Mouse (Mus musculus): ENCODE measurements around the gene Pcnx3. TPM values are rescaled to one million over a fixed set of nuclear protein-coding genes. Genes with fewer than 3 reads are reported as not detected.
"Not testable (repeated sequence)": the region's sequence is repeated elsewhere in the genome, so short reads cannot be mapped to it uniquely, and the experiment has no call there.

Gene Pcnx3
- total RNA-seq, 2 experiments from 2014 or later = 66.1 to 83.1 TPM

DNA sequence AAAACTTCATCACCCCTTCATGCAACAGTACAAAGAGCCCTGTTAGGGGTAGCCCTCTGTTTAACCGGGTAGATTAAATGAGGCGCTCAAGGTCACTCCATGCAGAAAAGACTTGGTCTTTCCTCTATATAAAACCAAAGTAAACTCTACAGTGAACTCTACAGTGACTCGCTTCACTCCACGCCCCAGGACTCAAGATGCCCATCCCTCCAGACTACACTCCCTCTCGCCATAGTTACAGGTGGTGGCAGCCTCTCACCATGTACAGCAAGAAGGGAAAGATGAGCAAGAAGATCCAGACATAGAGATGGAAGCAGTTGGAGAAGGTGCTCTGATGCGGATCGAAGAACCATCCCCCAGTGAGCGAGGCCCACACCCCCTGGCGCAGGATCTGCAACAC, 970 bp downstream of the Pcnx3 start:
- no peak for DNase-seq (ENCODE audit: low spot score in 2 of 2)
- intact Hi-C loops (cut with DNase I) = loop anchor here (2.0 kb wide), 2 partner anchors 41 to 77 kb away; partner anchors contain the start of genes Fam89b and Kat5

DNA sequence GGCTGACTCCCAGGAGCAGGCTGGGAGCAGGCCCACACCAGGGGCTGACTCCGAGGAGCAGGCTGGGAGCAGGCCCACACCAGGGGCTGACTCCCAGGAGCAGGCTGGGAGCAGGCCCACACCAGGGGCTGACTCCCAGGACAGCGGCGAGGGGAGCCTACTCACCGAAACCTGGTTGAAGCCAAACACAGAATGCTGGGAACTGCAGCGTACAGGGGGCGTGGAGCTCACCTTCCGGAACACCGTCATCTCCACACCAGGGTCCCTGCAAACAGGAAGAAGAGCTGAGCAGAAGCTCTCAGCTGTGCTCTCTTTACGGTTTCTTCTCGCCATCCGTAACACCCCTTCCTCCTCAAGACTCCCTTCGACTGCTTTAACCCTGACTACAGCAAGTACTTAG, 1.8 kb downstream of the Pcnx3 start:
- intact Hi-C loops (cut with DNase I); DNase-seq (ENCODE audit: low spot score in 2 of 2): not testable (repeated sequence)

DNA sequence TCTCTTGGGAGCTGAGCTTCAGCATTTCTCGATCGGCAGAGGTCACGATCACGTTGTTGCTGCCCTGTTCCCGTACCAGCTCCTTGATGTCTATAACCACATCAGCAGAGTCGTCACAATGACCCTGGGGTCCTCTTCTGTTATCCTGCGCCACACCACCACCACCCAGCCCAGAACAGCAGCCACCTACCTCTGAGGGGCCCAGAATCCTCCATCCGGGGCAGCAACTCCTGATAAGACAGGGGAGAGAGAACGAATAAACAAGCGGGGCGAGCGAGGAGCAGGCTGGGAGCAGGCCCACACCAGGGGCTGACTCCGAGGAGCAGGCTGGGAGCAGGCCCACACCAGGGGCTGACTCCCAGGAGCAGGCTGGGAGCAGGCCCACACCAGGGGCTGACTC, 2.3 kb downstream of the Pcnx3 start:
- intact Hi-C loops (cut with DNase I) = no loop called here
- no peak for DNase-seq (ENCODE audit: low spot score in 2 of 2)

DNA sequence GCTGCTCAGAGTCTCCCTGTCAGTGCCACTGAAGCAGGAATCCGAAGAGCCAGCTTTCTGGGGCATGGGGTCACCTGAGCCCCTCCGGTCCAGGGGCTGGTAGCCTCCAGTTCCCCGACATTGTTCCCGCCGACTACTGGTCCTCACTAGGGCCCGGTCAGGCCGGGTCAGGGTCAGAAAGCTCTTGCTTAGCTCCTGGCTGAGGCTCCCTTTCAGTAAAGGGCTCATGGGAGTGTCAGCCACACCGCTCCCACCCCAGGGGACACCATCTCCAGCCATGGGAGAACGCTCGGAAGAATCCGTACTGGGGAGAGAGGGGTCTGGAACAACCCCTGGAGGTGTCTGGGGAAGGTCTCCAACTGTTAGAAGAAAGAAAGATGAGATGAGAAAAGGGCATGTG, 2.8 kb downstream of the Pcnx3 start:
- DNase-seq (ENCODE audit: low spot score in 2 of 2) = no peak
- intact Hi-C loops (cut with DNase I) = no loop called here

DNA sequence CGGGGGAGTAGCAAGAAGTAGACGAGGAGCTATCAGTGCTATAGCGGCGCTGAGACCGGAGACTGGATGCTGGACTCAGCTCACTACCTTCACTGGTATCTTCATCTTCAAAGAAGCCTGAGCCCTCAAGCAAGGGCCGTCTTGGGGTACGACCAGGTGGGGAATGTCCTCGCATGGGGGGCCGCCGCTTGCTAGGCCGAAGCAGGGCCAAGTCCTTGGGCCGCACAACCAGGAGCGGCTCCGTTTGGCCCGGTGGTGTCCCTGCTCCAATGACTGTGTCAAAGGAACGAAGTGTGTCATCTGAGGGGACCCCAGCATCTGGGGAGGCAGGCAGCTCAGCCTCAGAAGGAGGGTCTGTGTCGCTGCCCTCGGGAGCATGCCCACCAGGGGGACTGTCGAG, 3.3 kb downstream of the Pcnx3 start:
- intact Hi-C loops (cut with DNase I) = no loop called here
- no peak for DNase-seq (ENCODE audit: low spot score in 2 of 2)

DNA sequence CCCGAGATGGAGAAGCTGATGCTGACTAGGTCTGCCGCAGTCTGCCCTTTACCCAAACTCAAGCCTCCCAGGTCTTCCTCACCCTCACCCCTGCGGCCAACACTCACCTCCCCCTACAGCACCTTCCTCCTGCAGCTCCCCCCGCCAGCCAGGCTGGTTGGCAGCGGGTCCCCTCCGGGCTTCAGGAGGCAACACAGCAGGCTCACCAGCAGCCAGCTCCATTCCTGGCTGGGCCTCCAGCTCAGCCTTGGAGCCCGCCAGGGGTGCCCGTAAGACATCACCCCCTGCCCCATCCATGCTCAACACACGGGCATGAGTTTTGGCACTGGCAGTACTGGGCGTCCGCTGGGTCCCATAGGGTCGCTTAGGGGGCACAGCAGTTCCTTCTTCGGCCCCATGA, 3.7 kb downstream of the Pcnx3 start:
- intact Hi-C loops (cut with DNase I) = no loop called here
- DNase-seq (ENCODE audit: low spot score in 2 of 2) = no peak

DNA sequence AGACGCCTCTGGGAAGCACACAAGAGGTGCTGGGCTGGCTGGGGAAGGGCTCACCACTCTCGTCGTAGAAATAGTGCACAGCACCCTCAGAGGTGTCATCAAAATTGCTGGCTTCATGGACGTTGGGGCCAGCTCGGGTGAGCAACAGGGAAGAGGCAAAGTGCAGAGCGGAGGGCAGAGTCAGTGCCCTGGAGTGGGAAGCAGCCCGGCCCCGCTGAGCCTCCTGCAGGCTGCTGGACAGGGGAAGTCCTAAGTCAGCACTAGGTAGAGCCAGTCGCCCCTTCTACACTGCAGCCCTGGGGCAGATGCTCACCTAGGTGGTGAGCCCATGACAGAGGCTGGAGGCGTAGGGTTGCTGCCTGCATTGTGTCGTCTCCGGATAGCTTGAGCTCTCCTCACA, 4.5 kb downstream of the Pcnx3 start:
- no peak for DNase-seq (ENCODE audit: low spot score in 2 of 2)
- intact Hi-C loops (cut with DNase I) = no loop called here

DNA sequence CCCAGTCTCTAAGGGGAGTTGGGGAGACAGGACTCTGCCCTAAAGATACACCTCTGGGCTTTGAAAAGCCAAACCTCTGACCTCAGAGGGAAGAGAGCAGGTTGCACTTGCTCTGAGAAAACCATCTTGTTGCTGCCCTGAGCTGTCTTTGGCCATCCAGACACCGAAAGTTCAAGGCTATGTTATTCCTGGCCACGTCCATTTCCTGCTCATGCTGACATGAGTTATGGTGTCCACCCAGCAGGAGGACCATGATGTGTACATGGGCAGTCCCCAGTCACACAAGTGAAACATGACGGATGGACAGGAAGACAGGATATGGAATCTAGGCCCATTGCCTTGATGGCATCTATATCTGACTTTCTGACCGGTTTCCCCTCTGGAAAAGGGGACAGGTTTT, 8.3 kb downstream of the Pcnx3 start:
- intact Hi-C loops (cut with DNase I) = no loop called here
- no peak for DNase-seq (ENCODE audit: low spot score in 2 of 2)

DNA sequence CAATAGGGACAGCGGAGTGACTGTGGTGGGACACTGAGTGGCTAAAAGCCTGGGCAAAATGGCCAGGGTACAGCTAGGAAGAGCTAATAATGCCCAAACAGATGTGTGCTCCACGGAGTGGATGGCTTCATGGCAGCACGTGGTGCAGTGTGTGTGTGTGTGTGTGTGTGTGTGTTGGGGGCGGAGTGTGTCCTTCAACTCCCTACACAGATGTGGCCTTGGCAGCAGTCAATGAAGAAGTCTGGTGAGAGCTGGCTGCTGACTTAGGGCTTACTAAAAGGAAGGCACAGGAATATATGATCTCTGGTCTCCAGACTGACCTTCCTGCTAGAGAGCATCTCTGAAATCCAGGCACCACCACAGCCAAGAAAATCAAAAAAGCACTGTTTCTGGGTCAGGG, 20.3 kb downstream of the Pcnx3 start:
- intact Hi-C loops (cut with DNase I) = no loop called here
- DNase-seq (ENCODE audit: low spot score in 2 of 2) = no peak

DNA sequence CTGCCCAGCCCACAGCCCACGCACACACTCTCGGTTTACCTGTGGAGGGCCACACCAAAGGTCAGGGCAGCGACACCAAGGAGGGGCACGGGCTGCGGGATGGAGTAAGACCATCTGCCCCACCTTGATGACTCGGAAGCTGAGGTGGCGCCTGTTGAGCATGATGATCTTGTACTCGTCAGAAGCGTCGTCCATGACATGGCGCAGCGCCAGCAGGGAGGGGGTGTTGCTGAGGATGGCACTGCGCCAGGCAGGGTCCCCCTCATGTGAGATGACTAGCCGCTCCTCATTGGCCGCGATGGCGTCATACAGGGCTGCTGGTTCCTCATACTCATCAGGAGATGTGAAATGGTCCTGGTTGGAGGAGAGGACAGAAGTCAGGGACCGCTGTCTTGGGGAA, 22.3 kb downstream of the Pcnx3 start:
- intact Hi-C loops (cut with DNase I) = no loop called here

DNA sequence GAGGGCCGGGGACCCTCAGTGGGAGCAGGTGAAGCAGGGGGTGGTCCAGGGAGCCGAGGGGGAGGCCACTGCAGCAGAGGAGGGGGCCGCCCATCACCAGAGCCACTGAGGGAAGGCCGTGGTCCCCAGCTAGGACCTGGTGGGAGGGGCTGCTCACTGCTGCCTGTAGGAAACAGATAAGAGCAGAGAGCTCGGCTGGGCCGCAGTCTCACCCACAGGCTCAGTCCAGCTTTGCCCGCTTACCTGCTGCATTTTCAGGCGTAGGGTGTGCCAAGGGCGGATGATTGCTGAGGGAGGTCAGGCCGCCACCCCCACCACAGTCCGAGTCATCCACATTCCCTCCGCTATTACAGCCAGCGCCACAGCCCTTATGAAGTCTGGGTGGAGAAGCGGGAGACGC, 23.2 kb downstream of the Pcnx3 start:
- intact Hi-C loops (cut with DNase I) = no loop called here

More for the DNA sequence above, 22.3 kb downstream of the Pcnx3 start:
- DNase-seq (ENCODE audit: low spot score in 2 of 2) = no peak

DNA sequence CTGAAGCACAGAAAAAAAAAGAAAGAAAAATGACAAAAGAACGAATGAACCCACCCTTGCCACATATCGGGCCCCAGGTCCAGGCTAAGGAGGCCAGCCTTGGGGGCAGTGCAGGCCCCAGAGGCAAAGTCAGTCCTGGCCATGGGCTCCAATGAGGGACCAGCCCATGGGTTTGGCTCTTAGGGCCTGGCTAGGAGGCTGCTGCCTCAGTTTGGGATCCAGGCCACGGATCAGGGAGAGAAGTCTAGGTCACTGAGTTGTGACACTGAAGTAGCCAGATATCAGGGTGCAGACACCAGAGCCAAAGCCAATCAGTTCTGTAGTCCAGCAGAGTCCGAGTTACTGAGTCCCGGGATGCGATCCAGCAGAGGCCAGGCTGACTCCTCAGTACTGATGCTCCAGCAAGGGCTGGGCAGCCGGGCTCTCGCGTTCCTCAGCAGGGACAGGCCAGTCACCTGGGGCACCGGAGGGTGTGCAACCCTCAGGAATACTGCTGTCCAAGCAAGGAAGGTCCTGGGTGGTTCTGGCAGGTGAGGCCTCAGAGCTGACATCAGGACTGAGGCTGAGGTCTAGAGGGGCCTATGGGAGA, 23.9 kb downstream of the Pcnx3 start:
- intact Hi-C loops (cut with DNase I) = no loop called here

More for the DNA sequence above, 23.2 kb downstream of the Pcnx3 start:
- DNase-seq (ENCODE audit: low spot score in 2 of 2) = no peak

DNA sequence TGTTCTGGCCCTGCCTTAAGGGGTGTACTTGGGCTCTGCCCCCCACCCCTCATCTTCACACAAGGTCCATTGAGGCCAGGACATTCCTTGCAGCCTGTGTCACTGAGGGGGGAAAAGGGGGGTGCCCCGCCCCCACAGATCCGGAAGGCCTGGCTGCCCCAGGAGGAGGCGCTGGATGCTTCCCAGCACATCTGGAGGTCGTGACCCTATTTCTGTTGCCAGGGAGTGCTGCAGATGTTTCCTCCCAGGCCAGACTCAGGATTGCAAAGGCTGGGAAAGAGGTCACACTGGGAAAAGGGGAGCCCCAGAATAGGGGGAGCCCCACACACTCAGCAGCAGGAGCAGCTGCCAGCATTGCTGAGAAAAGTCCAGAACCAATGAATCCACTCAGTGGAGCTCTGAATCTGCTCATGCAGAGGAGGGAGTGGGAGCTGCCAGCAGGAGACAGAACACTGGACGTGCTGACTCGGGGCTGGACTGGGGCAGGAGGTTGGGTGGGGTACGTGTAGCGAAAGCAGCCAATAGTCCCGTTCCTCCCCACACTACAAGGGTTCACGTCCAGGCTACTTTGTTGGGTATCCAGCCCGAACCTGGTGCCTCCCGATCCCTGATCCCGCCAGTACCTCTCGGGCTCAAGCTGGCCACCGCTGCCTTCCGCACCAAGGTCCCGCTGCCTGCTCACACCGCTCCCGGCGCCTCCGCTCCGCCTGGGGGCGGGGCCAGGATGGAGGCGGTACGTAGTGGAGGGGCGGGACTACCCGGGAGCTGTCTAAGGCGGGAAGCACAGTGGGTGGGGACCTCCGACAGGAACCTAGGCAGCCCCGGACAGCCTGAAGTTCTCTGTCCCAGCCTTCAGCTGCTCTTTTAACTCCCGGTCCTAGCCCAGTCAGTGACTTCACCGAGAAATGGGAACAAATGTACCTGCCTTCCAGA, 25.5 kb downstream of the Pcnx3 start, which contains the start of gene Sipa1:
Gene Sipa1 (minus strand): TSS at position 727 of the 933 bp plus-strand sequence.
- DNase-seq (ENCODE audit: low spot score in 2 of 2) = peak; percentile 74 to 80
- intact Hi-C loops (cut with DNase I) = no loop called here

More for the DNA sequence above, 23.9 kb downstream of the Pcnx3 start:
- DNase-seq (ENCODE audit: low spot score in 2 of 2) = no peak

DNA sequence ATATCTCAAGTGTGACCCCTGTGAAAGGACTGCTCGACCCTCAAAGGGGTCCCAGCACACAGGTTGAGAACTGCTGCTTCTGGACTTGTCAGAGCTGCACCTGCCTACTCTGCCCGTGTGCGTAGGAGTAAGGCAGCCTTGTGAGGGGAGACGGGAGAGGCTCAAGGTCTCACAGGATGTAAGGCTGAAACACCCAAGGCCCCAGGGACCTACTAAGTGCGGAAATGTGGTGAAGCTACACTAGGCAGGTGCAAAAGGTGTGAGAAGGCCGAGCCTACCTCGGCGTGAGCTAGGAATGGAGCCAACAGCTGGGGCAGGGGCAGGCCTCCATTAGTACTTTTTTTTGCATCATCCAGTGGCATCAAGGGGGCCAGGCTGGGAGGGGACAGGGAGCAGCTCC, 26.4 kb downstream of the Pcnx3 start:
- DNase-seq (ENCODE audit: low spot score in 2 of 2) = no peak
- intact Hi-C loops (cut with DNase I) = no loop called here

DNA sequence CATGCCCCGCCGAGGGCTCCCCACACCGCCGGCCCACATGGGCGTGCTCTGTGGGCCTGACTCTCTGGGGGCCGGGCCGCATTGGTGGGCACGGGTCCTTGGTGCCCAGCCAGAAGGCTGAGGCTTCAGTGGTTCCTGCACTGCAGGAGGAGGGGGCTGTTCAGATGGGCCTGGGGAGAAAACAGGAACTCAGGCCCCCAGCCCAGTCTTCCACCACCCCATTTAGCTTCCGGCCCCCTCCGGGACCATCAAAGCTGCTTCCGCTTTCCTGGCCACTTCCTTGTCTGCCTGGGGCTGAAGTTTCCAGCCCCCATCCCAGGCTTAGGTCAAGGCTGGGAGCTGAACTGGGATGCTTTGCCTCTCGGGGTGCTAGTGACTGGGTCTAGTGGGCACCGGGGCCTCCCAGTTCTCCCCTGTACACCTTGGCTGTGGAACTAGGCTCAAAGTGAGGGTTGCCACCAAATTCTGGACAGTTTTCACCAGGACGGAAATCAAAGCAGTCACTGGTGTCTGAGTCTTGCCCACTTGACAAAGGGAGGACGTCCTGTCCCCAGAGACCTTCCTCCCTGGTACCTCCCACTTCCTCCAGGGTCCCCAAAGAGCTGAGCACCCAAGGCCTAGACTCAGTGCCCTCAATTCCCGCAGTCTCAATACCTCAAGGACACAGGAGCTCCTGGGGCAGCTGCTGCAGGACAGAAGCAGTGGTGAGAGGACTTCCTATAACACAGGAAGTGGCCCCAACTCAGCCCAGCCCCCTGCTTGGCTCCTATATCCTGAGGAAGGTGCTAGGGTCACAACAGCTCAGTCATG, 27.6 kb downstream of the Pcnx3 start:
- DNase-seq (ENCODE audit: low spot score in 2 of 2) = no peak
- intact Hi-C loops (cut with DNase I) = no loop called here

DNA sequence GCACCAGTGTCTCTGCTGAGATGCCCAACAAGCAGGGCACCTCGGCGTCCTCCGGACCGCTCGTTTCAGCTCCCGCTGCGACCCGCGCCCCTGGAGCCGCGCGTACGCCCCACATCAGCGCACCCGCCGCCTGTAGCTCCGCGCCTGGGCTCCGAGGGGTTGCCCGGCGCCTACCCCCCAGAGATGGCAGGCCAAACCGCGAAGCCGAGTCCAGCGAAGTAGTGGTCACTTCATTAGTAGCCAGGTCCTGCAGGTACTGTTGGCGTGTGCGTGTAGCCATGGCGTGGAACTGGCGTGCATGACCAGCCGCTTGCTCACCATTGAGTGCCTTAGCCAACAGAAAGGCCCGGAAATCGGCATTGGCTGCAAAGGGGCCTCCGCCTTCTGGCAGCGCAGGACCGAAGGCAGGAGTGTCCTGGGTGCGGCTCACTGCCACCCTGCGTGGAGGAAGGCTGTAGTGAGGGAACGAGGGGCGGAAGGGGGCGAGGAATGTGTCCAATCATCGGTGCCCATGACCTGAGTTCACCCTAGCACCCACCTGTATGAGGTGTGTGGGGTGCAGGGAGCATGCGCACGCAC, 33.9 kb downstream of the Pcnx3 start:
- no peak for DNase-seq (ENCODE audit: low spot score in 2 of 2)
- intact Hi-C loops (cut with DNase I) = no loop called here

DNA sequence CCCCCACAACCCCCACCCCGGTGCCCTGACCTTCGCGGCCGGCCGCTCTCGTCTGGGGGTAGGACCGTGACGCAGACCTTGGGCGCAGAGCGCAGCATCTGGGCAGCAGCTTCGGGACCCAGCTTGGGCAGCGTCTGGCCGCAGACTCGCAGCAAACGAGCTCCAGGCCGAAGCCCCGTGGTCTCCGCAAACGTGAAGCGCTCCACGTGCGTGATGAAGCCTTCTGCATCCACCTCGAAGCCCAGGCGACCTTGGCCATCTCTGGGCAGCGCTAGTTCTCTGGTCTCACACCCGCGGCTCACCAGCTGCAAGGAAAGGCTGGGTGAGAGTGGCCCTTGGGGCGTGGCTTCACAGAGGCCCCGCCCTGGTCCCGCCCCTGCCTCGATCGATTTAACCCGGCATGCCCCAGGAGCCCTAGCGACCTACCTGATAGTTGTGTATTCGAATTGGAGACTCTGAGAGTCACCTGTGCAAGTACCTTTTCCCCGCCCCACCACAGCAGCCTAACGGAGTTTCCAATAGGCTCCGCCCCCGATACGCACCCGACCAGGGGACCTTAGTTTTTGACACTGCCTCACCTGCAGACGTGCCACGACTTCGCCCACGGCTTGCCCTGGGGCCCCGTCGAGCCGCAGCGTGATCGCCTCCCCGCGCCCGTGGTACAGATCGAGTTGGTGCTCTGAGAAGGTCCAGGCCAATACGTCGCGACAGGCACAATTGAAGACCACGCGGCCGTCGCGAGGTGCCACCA, 34.6 kb downstream of the Pcnx3 start:
- no peak for DNase-seq (ENCODE audit: low spot score in 2 of 2)
- intact Hi-C loops (cut with DNase I) = no loop called here

DNA sequence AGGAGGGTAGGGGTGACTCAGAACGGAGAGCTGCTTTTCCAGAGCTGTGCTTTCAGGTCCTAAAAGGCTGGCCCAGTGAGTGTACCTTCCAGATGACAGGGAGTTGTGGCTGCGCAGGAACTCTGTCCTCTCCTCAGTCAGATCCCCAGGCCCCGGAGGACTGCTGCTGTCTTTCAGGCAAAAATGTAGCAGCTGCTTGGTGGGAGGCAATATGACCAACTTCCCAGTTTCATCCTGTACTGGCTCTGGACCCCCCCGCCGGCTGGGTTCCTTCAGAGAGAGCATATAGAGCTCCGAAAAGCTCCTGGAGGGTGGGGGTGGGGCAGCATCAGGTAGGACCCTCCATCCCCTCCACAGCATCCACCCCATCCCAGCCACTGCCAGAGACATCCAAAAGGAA, 36.1 kb downstream of the Pcnx3 start:
- DNase-seq (ENCODE audit: low spot score in 2 of 2) = peak in 1 of 2 experiments; percentile 50
- intact Hi-C loops (cut with DNase I) = no loop called here
